Mouse (Mus musculus): ENCODE data around the gene Myo16. TPM values are rescaled to one million over a fixed set of nuclear protein-coding genes. Genes with fewer than 3 reads are reported as not detected.
A peak's percentile ranks its signal among the peaks of the same experiment; 100 is the strongest.

Gene Myo16
- polyA plus RNA-seq, 1 experiment from 2014 or later = 0.50 TPM

DNA sequence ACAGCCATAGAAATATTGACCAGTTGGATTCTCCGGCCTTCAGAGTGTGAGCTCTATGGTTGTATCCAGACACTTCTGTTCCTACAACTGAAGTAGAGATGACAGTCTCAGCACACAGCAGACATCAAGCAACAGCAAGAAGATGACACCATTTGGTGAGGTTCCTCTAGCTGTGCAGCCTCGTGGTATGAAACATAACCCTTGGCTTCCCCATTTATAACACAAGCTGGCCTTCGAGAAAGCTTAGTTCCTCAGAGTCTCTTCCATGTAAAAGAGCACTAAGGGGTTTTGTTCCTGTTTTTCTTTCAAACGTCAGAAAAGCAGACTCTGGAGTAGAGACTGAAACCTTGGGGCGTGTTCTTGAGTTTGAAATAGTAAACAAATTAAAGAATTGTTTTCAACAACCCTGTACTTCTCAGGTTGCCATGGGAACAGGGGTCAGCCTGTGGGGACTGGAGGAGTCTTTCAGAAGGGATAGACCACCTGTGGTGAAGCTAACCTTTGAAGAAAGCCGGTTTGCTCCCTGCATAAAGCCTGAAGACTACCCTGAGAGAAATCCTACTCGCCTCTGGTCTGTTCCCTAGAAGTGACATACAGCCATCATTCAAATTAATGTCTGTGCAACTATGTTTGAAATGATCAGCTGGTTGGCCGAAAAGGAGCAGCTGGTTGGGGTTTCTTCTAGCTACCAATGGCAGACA is 510.2 kb downstream of the Myo16 start:
- Histone ChIP-seq H3K9me3 (peaks cover 10% of the 10 kb centered on the region; the same call in 1 of the 2 replicates), H3K36me3 (replicated peaks) (0 out of 2 replicates have a peak, but pooled peaks cover 3% of the 10 kb centered on the region), H3K4me1 (peaks cover 42% of the 10 kb centered on the region), H3K4me3 (no peak overlapping the region), H3K27me3 (ENCODE audit: poor library complexity, severe bottlenecking) (peaks cover 52% of the 10 kb centered on the region), H3K27ac (peak overlapping the region; percentile 76)
- DNase-seq (ENCODE audit: extremely low spot score, low spot score) = peak; percentile 78
- 13% methylated on average over 8 of the region's 8 CpGs for WGBS

DNA sequence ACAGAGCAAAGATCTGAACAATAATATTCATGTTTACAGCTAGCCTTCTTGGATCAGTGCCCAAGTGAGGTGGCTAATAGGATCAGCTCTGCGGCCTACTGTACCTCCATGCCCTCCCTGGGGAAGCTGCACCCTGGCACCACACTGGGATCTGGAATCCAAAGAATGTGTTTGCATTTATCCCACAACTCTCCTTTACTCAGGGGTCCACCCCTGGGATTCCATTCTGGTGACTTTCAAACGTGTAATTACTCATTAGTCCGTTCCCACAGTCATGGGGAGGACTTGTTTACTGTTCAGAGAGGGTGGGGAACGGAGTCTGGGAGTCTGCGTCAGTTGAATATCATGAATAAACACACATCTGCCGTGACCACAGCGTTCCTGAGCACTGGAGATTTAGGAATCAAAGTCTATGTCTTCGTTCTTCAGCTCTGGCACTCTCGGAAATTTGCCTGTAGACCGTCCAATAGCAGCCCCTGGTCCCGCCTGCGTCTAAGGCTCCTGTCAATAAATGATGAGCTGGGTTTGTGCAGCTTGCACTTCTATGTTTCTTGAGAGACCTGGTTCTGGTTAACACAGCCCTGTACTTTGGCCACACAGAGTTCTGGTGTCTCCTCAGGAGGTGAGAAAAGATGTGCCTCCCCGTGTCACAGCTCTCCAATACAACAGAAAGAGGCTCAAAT is 511.3 kb downstream of the Myo16 start:
- Histone ChIP-seq H3K36me3 (replicated peaks) (0 out of 2 replicates have a peak, but pooled peaks cover 3% of the 10 kb centered on the region), H3K4me3 (peak overlapping the region; percentile 18; the same call in 1 of the 2 replicates), H3K4me1 (peaks cover 42% of the 10 kb centered on the region), H3K27ac (peak overlapping the region; percentile 76), H3K27me3 (ENCODE audit: poor library complexity, severe bottlenecking) (peaks cover 44% of the 10 kb centered on the region), H3K9me3 (peaks cover 10% of the 10 kb centered on the region; the same call in 1 of the 2 replicates)
- DNase-seq (ENCODE audit: extremely low spot score, low spot score) = no peak
- WGBS = 7% methylated on average over 13 of the region's 13 CpGs

GRCm38 (mm10) chr8:10665821-10666283 is 512.1 kb downstream of the Myo16 start:
- H3K9me3 ChIP-seq = peaks cover 10% of the 10 kb centered on the region; the same call in 1 of the 2 replicates
- H3K4me1 ChIP-seq = peaks cover 42% of the 10 kb centered on the region
- no peak overlapping the region for H3K4me3 ChIP-seq
- H3K36me3 ChIP-seq (replicated peaks) = 0 out of 2 replicates have a peak, but pooled peaks cover 3% of the 10 kb centered on the region
- WGBS = 8% methylated on average over 4 of the region's 4 CpGs
- peak; percentile 41 for DNase-seq (ENCODE audit: extremely low spot score, low spot score)
- H3K27me3 ChIP-seq (ENCODE audit: poor library complexity, severe bottlenecking) = peaks cover 36% of the 10 kb centered on the region
- peak overlapping the region; percentile 76 for H3K27ac ChIP-seq

DNA sequence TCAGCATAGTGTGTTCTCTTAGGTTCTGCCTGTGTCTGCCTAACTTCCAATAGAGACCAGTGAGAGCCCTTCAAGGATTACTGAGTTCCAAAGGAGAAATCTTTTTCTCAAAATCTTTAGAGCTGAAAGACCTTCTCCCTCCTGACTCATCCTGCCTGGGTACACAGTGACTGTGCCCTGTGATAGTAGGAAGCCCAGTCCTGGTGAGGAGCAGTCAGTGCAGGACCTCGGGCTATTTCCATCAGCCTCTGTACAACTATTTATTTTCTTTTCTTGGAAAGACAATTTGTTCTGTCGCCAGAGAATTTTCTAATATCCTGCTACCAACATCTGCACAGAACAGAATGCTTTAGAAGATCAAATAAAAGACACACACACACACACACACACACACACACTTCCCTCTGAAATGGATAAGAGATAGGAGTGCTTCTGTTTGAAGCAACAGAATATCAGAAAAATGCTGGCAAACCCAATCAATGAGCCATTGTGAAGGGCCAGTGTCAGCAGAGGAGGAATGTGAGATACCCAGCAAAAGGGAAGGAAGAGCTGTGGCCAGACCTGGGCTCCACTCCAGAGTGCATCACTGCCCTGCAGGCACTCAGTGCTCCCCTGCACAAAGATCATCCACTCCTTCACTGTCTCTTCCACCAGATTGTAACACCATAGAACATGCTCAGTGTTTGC is 518.3 kb downstream of the Myo16 start:
- Histone ChIP-seq H3K27ac (no peak overlapping the region), H3K36me3 (replicated peaks) (no peaks in the 10 kb centered on the region), H3K4me3 (no peak overlapping the region), H3K9me3 (no peaks in the 10 kb centered on the region), H3K4me1 (peaks cover 2% of the 10 kb centered on the region), H3K27me3 (ENCODE audit: poor library complexity, severe bottlenecking) (peaks cover 25% of the 10 kb centered on the region)
- 78% methylated on average over 2 of the region's 2 CpGs for WGBS
- no peak for DNase-seq (ENCODE audit: extremely low spot score, low spot score)

DNA sequence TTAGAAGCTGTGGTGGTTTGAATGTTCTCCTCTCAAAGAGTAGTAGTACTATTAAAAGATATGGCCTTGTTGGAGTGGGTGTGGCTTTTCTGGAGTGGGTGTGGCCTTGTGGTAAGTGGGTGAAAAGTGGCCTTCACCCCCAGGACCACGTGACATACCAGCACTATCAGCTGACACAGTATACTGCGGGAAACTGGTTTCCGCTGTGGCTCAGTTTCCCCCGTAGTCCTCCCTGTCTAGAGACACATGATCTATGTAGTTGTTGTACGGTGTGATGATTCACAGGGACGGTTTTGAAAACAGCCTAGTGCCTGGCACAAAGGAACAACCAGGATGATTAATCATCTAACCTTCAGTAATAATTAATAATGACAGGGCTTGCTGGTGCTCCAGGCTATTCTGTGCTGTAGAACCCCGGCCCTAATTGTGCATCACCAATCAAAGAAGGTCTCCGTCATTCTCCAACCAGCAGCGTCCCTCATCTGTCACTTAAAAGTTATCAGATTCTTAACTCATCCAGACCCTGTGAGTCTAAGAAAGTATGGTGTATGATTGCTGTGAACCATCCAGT is 524.2 kb downstream of the Myo16 start:
- no peak for DNase-seq (ENCODE audit: extremely low spot score, low spot score)
- Histone ChIP-seq H3K27ac (no peak overlapping the region), H3K9me3 (no peaks in the 10 kb centered on the region), H3K4me1 (peaks cover 3% of the 10 kb centered on the region; the same call in 1 of the 2 replicates), H3K4me3 (no peak overlapping the region), H3K27me3 (ENCODE audit: poor library complexity, severe bottlenecking) (peaks cover 11% of the 10 kb centered on the region), H3K36me3 (replicated peaks) (no peaks in the 10 kb centered on the region)
- 87% methylated on average over 9 of the region's 9 CpGs for WGBS

- Histone ChIP-seq H3K27me3 (ENCODE audit: poor library complexity, severe bottlenecking) (peaks cover 11% of the 10 kb centered on the region; the same call in 1 of the 2 replicates), H3K9me3 (no peaks in the 10 kb centered on the region), H3K36me3 (replicated peaks) (no peaks in the 10 kb centered on the region), H3K4me1 (peaks cover 13% of the 10 kb centered on the region; the same call in 1 of the 2 replicates), H3K27ac (no peak overlapping the region), H3K4me3 (no peak overlapping the region)
- no peak for DNase-seq (ENCODE audit: extremely low spot score, low spot score)
- 88% methylated on average over 7 of the region's 7 CpGs for WGBS
Measured at GRCm38 (mm10) chr8:10681926-10682325, 528.2 kb downstream of the Myo16 start.

DNA sequence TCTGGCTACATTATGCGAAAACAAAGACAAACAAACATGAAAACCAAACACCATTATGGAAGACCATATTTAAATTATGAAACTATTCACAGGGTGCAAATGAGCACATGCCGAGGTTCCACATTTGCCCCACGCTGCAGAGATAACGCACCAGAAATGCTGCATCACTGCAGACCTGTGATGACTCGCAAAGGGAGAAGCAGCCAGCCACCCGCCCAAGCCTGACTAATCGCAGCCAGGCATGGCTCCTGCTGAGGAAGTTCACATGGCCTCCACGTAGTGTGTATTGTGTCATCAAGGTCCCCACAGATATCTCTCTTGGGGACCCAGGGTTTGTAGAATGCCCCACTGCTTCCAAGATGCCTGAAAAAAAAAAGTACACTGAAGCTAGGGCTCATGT is 529.4 kb downstream of the Myo16 start:
- Histone ChIP-seq H3K27ac (no peak overlapping the region), H3K9me3 (no peaks in the 10 kb centered on the region), H3K4me3 (no peak overlapping the region), H3K36me3 (replicated peaks) (no peaks in the 10 kb centered on the region), H3K4me1 (peaks cover 19% of the 10 kb centered on the region), H3K27me3 (ENCODE audit: poor library complexity, severe bottlenecking) (peaks cover 11% of the 10 kb centered on the region; the same call in 1 of the 2 replicates)
- WGBS = 79% methylated on average over 8 of the region's 8 CpGs
- no peak for DNase-seq (ENCODE audit: extremely low spot score, low spot score)

Other genes with a start within 250 kb of the Myo16 start
- gene Lig4, start 176.2 kb upstream of the Myo16 start, polyA plus RNA-seq (2016; fragmentation: Nextera tagmentation; extraction: Ambion mirVana) = 8.0 and 8.3 TPM in 2 replicates
- 14.9 and 15.2 TPM in 2 replicates for gene Abhd13, start 176.2 kb upstream of the Myo16 start, polyA plus RNA-seq (2016; fragmentation: Nextera tagmentation; extraction: Ambion mirVana)
- gene Tnfsf13b, start 147.4 kb upstream of the Myo16 start, polyA plus RNA-seq (2016; fragmentation: Nextera tagmentation; extraction: Ambion mirVana) = 0.12 and 0.30 TPM in 2 replicates